Mouse (Mus musculus): ENCODE data around the gene Cd101.

Cd101 gene

GRCm38 (mm10) chr3:101029339-101029738 lies at the start of gene Cd101:
Gene Cd101 (minus strand): TSS chr3:101029556.
- no peak for DNase-seq (ENCODE audit: low read depth, low spot score)

GRCm38 (mm10) chr3:101078344-101078743 lies 49.0 kb upstream of the Cd101 start:
- no peak for DNase-seq (ENCODE audit: low read depth, low spot score)

- DNase-seq (ENCODE audit: low read depth, low spot score), result no peak
Measured at GRCm38 (mm10) chr3:101077710-101078100, 48.3 kb upstream of the Cd101 start.

DNA sequence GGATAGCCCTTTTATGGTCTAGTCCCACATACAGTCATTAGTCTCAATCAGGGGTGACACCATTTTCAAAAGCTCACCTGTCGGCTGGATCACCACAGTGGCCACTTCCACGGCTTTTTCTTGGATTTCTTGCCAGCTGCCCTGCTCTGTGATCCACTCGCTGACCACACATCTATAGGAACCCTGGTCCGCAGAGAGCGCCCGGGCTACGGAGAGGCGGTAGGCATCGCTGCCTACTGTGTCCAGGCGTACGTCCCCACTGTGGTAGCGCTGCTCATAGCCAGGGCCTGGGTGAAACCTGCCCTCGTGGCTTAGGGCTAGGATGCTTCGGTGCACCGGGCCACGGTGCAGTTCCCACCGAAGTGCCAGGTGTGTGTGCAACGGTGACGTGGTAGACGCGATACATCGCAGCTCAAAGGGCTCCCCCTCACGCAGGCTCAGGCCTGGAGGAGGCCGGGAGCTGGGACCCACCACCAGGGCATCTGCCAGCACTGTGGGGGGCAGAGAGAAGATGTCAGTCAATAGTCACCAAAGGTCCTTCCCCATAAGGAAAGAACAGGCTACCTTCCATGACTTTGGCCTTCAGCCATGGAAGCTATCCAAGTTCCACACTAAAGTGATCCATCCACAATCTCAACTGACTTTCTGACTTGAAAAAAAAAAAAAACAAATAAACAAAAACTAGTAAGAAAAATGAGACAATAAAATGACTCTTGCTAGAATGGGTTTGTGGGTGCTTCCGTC lies 47.8 kb upstream of the Cd101 start:
- no peak for DNase-seq (ENCODE audit: low read depth, low spot score)

- no peak for DNase-seq (ENCODE audit: low read depth, low spot score)
Measured at GRCm38 (mm10) chr3:101075866-101076265, 46.5 kb upstream of the Cd101 start.

- DNase-seq (ENCODE audit: low read depth, low spot score), result peak; percentile 43
Measured at GRCm38 (mm10) chr3:101073384-101073783, 44.0 kb upstream of the Cd101 start.

DNA sequence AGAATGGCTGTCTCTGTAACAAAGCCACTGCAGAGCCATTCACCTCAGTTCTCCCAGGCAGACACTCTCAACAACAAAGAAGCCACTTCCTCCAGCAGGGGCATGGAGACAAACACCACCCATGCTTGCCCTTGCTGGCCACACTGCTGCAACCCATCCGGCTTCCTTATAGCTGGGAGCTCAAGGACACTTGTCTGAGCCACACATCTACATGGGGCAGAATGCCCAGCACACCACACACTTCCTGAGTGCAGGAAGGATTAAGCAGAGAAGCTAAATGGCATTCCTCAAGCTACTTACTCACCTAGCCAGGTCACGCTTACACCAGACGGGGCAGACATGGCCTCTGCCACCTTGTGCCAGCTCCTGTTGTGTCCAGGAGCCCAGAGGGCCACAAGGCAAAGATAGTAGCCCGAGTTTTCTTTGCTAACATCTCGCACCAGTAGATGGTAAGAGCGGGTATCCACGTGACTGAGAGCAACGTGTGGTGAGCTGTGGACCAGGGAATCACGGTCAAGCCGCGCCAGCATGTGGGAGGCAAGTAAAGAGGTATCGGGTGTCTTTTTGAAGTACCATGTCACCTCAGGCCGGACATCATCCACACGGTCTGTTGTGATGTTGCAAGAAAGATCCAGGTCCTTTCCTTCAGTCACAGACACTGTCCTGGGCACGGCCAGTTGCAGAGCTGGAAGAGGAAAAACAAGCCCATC lies 43.3 kb upstream of the Cd101 start:
- DNase-seq (ENCODE audit: low read depth, low spot score), result no peak

- peak; percentile 55 for DNase-seq (ENCODE audit: low read depth, low spot score)
Measured at GRCm38 (mm10) chr3:101071576-101071975, 42.2 kb upstream of the Cd101 start.

DNA sequence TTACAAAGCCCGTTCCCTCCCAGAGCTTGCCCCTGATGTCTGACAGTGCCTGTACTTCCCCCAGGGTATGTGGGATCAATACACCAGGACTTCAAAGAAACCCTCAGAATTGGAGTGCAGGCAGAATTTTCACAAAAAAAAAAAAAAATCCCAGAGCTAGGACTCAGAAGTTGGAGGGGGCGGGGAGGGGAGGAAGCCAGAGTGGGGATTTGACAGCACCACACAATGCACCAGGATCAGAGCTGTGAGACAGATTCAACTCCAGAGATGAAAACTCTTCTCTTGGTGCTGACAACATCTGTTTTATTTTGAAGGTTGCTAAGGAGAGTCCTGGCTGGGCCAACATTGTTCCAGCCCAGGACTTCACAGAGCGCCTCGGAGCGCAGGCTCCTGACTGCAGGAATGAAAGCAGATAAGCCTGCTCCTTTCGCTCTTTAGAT lies 41.5 kb upstream of the Cd101 start:
- DNase-seq (ENCODE audit: low read depth, low spot score), result no peak

DNA sequence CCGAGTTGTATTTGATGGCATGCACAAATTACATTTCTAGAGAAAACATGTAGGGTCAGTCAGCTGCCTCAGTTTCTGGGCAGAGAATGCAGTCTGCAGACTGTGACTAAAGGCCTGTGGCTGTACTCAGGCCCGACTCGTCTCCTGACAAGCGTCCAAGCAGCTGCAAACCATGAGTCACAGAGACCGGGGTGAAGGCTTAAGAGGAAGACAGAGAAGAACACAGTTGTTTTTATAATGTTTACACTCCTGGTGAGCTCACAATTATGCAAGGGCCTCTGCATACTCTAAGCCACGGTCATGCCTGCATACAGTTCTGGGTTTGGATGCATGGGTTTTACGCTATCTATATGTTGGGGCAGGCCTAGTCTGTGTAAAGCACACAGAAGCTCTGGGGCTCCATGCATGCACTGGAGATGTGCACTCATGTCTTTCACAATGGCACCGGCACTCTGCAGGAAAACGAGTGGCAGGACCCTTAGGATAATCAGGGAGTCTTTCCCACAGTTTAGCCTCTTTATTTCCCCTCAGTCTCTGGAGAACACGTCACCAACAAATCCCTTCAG lies 41.0 kb upstream of the Cd101 start:
- no peak for DNase-seq (ENCODE audit: low read depth, low spot score)

- DNase-seq (ENCODE audit: low read depth, low spot score), result no peak
Measured at GRCm38 (mm10) chr3:101068701-101069100, 39.3 kb upstream of the Cd101 start.

GRCm38 (mm10) chr3:101066175-101066574 lies 36.8 kb upstream of the Cd101 start:
- no peak for DNase-seq (ENCODE audit: low read depth, low spot score)

- DNase-seq (ENCODE audit: low read depth, low spot score), result no peak
Measured at GRCm38 (mm10) chr3:101061865-101062585, 32.7 kb upstream of the Cd101 start.

DNA sequence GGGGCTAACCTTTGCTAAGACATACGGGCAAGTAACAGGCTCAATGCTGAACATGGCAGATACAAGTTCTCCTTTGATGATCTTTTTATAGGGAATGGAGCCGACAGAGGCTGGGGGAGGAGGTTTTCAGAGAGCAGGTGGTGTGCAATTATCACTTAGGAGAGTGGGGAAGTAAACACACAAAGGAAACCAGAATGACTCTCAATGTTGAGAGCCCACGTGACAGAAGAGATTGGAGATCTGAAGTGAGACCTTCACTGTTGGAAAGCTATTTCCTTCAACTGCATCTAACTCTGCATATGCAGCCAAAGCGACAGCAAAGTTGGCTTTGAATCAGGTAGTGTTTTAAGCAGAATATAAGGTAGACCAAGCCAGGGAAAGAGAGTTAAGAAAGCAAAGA lies 29.9 kb upstream of the Cd101 start:
- DNase-seq (ENCODE audit: low read depth, low spot score), result no peak

DNA sequence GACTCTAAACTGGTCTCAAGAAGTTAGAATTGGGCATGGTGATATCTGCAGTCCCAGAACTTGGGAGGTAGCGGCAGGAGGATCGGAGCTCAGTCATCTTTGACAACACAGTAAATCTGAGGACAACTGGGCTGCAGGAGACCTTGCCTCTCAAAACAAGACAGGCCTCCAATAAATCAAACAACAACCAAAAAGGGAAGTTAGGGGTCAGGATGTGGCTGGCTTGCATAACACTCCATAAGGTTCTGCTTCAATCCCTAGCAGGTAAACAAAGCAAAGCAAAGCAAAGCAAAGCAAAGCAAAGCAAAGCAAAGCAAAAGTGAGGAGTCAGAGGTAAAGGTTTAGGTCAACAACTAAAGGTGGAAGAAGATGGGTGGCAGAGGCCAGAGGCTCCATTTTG lies 28.8 kb upstream of the Cd101 start:
- no peak for DNase-seq (ENCODE audit: low read depth, low spot score)

GRCm38 (mm10) chr3:101055216-101055615 lies 25.9 kb upstream of the Cd101 start:
- no peak for DNase-seq (ENCODE audit: low read depth, low spot score)

GRCm38 (mm10) chr3:101051601-101052000 lies 22.2 kb upstream of the Cd101 start:
- no peak for DNase-seq (ENCODE audit: low read depth, low spot score)

- no peak for DNase-seq (ENCODE audit: low read depth, low spot score)
Measured at GRCm38 (mm10) chr3:101049997-101050396, 20.6 kb upstream of the Cd101 start.

DNA sequence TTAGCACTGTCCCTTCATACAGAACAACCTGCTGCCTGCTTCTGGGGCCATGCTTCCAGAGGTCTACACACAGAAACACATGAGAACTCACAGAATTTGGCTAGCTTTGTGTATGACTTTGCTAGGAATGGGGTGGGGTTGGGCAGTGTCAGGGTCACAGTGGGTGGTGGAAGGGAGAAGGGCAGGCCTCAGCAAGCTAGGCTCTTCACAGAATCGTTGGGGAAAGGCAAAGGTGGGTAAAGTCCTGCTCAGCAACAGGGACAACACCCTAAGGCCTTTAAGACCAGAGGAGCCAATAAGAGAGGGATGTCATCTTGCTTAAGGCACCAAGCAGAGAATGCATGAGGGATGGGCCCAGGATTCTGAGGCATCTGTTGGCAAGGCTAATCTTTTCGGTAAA lies 19.4 kb upstream of the Cd101 start:
- DNase-seq (ENCODE audit: low read depth, low spot score), result peak; percentile 80

GRCm38 (mm10) chr3:101047586-101048275 lies 18.4 kb upstream of the Cd101 start:
- no peak for DNase-seq (ENCODE audit: low read depth, low spot score)

GRCm38 (mm10) chr3:101045431-101045830 lies 16.1 kb upstream of the Cd101 start:
- DNase-seq (ENCODE audit: low read depth, low spot score), result no peak

DNA sequence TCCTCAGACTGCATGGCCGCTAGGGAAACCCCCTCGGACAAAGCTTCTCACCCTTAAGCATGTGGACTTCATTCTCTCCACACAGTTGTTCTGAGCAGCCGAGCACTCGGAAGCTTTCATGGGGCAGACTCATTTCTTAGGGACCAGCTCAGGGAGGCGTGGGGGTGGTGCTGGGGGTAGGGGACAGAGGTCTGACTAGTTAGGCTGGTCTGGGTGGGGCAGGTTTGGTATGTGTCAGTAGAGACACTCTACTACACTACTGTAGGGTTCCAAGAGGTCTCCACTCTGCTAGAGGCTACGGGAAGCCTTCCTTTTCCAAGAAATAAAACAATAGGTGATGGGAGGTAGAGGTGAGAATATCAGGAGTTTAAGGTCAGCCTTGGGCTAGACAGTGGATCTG lies 15.3 kb upstream of the Cd101 start:
- peak; percentile 35 for DNase-seq (ENCODE audit: low read depth, low spot score)
